Mouse (Mus musculus) ES-Bruce4 (cell line): ENCODE measurements around the gene Fdx1.

ENCODE experiments used
- CTCF ChIP-seq: IDR thresholded peaks from one replicate; pipeline ENCODE4 v1.8.1; 2011; ENCODE audit warnings: low read depth, low read length
- POLR2A ChIP-seq: IDR thresholded peaks from one replicate; pipeline ENCODE4 v1.8.1; 2011; ENCODE audit warnings: low read length; ENCODE audit not compliant: insufficient read depth

DNA sequence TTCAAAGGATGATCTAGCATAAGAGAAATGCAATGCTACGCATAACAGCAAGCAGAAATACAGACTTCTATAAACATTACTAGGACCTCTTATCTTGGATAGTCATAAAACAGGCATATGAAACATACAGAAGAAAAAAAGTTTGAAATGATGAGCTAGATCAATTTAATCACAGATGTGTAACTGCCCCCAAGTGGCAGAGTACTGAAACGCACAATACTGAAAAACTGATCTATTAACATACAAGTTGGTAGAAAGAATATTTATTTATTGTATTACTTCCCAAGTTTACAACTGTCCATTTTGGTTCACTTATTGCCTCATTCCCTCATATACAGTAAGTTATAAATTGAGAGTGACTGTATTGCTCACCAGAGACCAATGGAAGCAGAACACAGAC is 12.0 kb downstream of the Fdx1 start:
- TF ChIP-seq CTCF (no peak), POLR2A (no peak)
